Mouse (Mus musculus) ZHBTc4 (cell line): Measurements from ENCODE around the gene Tspan5.

Experiments used
- DNase-seq: peaks from one replicate; pipeline ENCODE4 v3.0.0-alpha.2; 2011; ENCODE audit warnings: low read depth, low spot score

Tspan5 gene

GRCm38 (mm10) chr3:138770650-138771331 lies 28.8 kb downstream of the Tspan5 start:
- DNase-seq, result no peak

DNA sequence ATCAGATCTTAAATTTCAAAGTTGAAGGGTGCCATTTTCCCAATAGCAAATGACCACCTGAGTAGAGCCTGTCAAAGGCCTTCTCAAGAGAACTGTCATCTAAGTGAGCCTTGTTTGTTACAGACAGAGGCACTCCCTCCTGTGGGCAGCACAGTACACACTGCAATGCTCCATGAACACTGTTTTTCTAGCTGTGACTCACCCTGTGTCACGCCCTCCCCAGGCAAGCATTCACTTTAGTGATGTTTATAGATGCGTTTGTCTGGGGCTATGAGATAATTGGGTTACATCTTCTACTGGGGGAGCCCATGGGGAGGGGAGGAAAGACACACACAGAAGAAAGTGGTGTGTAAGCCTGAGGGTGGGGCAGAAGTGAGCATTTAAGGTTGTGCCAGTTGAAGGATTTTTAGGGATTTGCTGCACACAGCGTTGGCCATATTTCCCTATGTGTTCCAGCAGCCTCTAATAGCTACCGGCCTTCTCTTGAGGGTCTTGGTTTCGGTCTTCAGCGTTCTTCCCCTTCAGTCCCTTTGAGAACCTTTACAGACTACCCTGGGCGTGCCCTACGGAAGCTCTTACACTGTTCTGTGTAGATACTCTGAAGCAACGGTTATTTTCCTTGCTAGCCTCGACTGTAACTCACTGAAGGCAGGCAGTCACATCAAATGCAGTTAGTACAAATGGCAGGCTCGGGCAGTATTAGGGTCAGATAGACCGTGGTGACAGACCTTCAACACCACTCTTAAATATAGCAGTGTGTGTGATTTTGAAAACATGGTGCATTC lies 29.7 kb downstream of the Tspan5 start:
- DNase-seq, result no peak

- no peak for DNase-seq
Observed at GRCm38 (mm10) chr3:138773871-138774606, 32.0 kb downstream of the Tspan5 start.

GRCm38 (mm10) chr3:138774607-138774943 lies 32.6 kb downstream of the Tspan5 start:
- DNase-seq, result no peak

- peak; percentile 69 for DNase-seq
Observed at GRCm38 (mm10) chr3:138775926-138776715, 34.1 kb downstream of the Tspan5 start.

DNA sequence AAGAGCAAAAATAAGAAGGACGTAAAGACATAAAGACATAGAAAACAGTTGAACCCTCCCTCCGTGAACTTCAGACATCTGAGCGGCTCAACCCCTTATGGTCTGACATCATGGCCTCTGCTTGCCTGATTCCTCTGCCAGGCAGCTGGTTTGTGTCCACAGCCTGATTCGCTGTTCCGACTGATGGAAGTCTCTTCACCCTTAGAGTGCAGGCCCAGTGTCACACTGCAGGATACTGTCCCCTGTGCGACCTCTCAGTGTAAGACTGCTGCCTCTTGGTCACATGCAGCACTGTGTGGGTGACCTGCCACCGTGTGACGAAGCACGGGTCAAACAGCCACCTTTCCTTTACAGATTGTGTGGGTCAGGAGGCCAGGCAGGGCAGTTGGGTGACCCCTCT lies 39.5 kb downstream of the Tspan5 start:
- no peak for DNase-seq

DNA sequence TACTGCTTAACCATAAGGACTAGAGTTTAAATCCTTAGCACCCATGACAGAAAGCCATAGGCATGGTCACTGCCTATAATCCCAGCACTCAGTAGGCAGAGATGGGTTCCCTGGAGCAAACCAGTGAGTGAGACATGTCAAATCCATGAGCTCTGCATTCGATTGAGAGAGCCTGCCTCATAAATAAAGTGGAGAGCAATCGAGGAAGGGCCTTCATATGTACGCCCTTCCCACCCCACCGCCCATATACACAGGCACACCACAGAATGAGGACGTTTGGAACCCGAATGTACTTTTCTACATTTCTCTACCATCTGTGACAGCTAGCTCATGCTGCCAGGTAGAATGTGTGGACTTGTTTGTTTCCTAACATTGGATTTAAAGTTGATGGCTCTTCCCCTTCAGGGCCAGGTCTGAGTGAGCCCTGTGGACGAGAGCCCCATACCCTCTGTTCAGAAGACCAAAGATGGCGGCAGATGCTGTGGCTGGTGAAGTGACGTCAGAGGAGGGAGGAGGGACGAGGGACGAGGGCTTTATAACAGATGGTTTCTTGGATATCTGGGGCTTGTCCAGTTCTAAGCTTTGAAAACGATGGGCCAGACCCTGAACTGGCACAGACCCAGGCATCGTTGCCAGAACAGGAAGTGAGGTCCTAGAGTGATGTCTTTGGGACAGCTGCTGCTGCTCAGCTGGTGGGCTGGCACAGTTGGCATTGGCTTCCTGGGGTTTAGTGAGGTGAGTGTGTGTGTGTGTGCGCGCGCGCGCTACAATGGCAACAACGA lies 42.1 kb downstream of the Tspan5 start:
- peak; percentile 55 for DNase-seq

DNA sequence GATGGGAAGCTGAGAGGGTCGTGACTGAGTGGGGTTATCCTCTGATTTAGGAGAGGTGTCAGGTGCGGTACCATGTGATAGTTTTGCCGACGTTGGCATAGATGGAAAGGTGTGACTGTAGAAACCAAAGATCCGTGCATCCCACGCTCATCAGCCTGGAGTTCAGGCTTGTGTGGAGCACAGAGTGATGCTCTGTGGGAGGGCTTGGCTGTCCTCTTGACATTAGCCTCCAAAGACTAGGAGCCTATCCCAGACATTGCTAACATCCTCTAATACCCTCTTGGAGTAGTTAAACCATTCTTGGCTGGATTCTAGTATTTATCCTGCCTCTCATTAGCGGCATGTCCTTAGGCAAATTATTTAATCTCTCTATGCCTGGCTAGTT lies 42.6 kb downstream of the Tspan5 start:
- no peak for DNase-seq

DNA sequence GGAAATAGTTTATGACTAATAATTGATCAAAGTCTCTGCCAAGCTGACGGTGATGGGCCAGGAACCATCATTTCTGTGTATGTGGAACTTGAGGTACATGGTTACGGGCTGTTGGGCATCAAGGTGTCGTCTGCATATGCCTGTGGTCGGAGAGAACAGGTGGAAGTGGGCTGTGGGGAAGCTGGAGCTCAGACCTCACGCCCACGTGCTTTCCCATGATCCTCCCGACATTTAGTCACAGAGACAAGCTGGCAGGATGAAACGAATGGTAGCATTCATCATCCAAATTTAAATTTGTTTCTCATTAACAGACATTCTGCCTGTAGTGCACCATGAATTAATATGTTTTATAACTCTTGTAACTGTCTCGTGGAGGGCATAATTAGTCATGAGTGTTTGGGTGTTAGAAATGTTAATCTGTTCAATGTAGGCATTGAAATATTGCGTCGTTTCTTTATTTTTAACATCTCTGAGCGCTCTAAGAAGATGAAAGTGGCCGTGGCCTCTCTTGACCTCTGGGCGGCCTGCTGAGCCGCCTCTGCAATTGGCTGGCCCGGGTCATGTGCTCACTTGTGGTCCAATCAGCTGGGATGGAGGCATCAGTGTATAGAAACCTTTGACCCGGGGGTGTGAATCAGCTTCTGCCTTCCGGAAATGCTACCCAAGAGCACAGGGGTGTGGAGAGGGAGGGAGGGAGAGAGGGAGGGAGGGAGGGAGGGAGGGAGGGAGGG lies 45.9 kb downstream of the Tspan5 start:
- peak; percentile 76 for DNase-seq

DNA sequence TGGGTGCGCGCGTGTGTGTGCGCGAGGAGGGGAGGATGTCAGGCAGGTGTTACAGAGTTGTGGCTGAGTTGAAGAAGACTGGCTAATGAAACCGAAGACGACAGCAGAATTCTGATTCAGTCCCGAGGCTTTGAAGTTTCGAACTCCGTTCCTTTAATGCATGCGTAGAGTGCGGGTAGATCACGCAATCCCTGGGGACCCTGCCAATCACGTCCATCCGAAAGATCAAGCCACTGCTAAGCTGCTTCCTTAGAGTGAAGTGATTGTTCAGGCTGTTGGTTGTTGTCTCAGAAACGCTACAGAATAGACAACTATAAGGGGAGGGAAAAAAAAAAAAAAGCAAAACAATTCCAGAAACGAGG lies 46.5 kb downstream of the Tspan5 start:
- no peak for DNase-seq

DNA sequence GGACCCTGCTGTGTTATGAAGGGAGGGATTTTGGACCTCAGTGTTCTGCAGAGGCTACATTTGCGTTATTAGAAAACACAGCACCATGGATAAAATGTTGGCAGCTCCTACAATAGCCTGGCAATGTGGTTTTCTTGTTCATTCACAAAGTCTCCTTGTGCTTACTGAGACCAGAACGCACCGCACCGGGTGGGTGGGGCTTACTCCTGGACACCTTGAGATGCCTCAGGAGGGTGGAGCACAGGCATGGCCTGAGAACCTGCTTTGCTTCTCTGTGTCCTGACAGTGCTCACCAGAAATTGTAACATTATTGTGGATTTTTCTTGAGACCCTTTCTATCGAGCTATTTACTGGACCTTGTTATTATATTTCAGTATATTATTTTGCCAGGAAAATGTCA lies 47.3 kb downstream of the Tspan5 start:
- DNase-seq, result peak; percentile 60

DNA sequence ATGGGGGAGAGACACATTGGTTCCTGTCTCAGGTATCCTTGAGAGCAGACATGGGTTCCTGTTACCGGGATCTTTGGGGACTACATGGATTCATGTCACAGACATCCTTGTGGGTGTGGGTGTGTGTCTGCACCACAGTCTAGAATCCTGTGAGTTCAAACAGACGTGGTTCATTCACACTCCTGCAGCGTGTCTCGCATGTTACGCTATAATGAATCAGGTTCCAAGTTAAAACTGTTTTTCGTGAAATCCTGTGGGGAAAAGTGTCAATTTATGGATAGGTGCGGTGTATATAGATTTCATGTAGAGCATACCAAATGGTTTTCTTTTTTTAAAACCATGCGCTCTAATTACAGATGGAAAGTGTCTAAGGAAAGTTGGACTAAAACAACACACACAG lies 52.5 kb downstream of the Tspan5 start:
- DNase-seq, result no peak

DNA sequence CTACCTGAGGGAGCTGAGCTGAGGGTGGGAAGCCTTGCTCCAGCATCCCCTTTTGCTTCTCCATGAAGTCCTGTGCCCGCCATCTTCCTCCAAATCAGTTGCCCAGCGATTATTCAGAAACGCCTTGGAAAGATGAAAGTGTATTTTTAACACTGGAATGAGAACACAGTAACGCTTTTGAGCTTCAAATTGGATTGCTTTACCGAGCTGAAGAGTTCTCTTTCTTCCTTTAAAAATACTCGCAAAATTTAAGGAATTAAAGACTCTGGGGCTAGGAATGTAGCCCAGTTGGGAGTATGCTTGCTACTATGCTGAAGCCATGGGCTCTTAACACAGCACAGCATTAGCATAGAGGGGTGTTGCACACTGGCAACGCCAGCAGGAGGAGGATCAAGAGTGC lies 54.0 kb downstream of the Tspan5 start:
- no peak for DNase-seq

DNA sequence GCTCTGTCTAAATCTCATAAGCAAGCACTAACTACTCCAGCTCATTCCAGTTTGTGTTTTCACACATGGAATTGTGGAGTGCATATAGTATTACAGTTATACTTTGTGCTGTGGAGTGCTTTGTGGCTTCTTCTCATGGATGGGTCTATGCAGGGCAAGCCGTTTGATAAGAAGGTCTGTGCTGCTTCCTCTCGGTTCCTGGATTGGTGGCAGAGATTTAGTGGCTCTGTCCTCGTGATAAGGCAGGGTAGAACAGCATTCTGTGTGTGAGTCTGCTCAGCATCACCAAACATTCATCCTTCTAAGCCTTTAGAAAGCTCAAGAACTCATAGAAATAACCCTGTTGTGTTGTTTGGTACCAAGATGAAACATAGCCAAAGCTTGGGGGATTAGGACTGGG lies 54.6 kb downstream of the Tspan5 start:
- no peak for DNase-seq

GRCm38 (mm10) chr3:138800664-138801411 lies 58.8 kb downstream of the Tspan5 start:
- DNase-seq, result no peak

DNA sequence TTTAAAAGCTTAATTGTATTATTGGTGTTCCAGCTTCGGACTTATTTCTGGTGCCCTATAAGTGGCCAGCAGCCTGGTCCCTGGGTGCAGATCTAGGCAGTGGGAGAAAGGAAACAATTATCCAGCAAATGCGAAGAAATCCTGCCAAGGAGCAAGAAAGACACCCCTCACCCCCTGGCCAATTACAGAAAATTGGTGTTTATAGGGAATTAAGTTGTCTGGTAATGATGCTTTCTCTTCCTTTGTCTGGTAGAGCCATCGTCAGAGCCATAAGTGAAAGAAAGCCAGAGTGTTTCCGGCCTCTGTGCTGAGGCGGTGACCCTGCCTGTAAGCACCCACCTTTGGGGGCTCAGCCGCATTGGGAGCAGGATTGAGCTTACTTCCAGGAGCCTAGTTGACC lies 59.7 kb downstream of the Tspan5 start:
- DNase-seq, result no peak

- DNase-seq, result no peak
Observed at GRCm38 (mm10) chr3:138802722-138803443, 60.9 kb downstream of the Tspan5 start.

- DNase-seq, result no peak
Observed at GRCm38 (mm10) chr3:138803444-138804085, 61.6 kb downstream of the Tspan5 start.
